Mouse (Mus musculus) layer of hippocampus, adult 9-11 months (tissue): ENCODE results near the gene Btbd17.

Source experiments
- DNase-seq: peaks from one replicate; pipeline ENCODE4 v3.0.0; 2022

The Btbd17 gene

GRCm38 (mm10) chr11:114795848-114796322 is at the start of gene Btbd17:
Gene Btbd17 (minus strand): TSS chr11:114795945.
- peak; percentile 59 for DNase-seq

- DNase-seq: no peak
Observed at GRCm38 (mm10) chr11:114844464-114845220, 48.9 kb upstream of the Btbd17 start.

GRCm38 (mm10) chr11:114843818-114844463 is 48.2 kb upstream of the Btbd17 start:
- no peak for DNase-seq

DNA sequence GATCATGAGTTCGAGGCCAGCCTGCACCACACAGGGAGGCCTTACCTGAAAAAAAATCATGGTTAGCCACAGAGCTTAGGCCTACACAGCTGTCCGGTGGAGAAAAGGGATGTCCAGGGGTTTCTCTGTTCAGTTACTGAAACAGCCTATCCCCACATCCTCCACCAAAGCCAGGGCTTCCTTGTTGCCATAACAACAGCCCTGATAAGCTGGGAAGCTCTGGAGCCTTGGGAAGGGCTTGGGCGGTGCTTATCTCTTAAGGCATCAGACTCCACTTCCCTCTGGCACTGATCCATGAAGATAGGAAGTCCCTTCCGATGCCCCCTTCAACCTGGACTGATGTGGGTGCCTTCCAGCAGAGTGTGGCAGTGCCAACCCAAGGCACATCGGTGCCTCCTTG is 37.4 kb upstream of the Btbd17 start:
- no peak for DNase-seq

GRCm38 (mm10) chr11:114830433-114830773 is 34.7 kb upstream of the Btbd17 start:
- DNase-seq: no peak

- DNase-seq: no peak
Observed at GRCm38 (mm10) chr11:114829499-114830432, 34.0 kb upstream of the Btbd17 start.

- no peak for DNase-seq
Observed at GRCm38 (mm10) chr11:114826686-114827085, 30.9 kb upstream of the Btbd17 start.

DNA sequence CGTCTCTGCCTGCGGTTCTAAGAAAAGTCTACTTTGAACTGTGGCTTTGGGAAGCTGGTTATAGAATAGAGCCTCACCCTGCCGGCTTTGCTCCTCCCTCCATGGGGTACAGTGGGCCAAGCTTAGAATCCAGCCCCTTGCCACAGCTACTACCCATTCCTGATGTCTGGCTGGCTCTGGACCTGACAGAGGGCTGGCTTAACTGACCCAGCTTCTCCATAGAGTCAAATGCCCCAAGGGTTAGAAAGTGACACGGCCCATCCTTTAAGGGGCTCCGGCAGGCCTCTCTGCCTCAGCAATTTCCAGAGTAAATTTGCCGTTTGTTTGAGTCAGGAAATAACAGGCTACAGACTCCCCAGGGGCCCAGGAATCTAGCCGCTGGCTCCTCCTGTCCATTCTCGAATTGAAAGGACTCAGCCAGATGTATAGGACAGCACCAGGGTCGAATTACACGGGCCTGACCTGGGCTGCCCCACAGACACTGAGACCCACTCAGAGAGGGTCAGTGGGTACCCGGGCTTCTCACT is 27.5 kb upstream of the Btbd17 start:
- no peak for DNase-seq

DNA sequence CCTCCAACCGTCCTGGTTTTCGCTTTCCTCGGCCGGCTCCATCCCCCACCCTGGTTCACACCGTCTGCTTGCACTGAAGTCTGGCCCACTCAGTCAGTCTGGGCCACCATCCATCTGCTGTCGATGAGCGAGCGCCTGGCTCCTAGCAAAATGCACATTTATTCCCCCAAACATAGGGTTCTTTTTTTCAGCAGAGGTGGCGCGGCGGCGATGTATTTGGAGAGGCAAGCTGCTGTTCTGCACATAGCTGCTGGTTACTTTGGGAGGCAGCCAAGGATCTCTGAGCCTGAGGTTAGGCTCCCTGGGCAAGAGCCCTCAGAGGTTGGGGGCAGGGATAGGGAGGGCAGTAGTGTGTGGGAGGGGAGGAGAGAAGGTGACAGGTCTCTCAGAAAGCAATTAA is 27.0 kb upstream of the Btbd17 start:
- DNase-seq: peak; percentile 91

GRCm38 (mm10) chr11:114821325-114821724 is 25.6 kb upstream of the Btbd17 start:
- DNase-seq: no peak

DNA sequence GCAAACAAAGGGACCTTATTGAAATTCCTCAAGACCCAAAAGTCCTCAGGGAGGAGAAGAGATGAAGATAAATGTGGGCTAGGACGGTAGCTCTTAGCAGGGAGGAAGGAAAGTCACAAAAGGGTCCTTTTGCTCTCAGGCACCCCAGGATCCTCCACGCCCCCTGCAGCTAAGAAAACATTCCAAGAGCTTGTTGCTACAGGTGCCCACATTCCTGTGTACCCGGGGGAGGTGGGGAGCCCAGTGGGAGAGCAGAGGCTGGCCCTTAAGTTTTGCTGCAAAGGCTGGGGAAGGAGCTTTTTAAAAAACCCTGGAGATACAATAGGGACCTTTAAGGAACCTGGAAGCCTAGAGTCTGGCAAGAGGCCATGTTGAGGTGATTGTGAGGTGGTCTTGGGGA is 24.7 kb upstream of the Btbd17 start:
- DNase-seq: no peak

DNA sequence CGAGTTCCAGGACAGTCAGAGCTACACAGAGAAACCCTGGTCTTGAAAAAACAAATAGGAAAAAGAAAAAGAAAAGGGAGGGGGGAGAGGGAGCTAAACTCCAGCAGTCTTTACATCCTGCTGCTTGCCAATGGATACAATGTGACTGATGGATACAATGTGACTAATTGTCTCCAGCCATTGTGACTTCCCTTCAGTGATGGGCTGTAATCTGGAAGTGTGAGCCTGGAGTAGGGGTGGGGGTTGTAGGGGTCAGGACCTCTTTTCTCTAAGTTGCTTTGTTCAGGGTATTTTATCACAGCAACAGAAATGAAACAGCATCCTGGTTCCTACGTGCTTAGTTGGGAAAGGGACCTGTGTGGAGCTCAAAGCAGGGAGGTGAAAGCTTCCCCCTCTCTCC is 23.4 kb upstream of the Btbd17 start:
- no peak for DNase-seq

DNA sequence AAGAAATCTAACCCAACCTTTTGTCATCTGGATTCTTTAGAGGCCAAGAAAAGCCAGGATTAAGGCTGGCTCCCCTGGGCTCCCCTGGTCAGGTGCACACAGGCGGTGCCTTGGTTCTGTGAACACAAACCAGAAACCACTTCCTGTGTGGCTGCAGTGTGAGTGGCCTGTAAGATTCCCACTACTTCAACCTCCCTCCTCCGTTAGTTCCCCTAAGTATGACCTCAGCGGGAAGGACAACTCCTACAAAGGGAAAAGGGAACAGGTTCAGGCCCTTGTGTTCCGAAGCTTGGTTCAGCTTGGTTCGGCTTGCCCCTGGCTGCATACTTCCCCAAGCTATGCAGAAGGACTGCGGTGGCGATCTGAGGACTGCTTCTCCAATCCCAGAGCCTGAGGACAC is 22.4 kb upstream of the Btbd17 start:
- peak; percentile 30 for DNase-seq

- DNase-seq: no peak
Observed at GRCm38 (mm10) chr11:114816934-114817333, 21.2 kb upstream of the Btbd17 start.

DNA sequence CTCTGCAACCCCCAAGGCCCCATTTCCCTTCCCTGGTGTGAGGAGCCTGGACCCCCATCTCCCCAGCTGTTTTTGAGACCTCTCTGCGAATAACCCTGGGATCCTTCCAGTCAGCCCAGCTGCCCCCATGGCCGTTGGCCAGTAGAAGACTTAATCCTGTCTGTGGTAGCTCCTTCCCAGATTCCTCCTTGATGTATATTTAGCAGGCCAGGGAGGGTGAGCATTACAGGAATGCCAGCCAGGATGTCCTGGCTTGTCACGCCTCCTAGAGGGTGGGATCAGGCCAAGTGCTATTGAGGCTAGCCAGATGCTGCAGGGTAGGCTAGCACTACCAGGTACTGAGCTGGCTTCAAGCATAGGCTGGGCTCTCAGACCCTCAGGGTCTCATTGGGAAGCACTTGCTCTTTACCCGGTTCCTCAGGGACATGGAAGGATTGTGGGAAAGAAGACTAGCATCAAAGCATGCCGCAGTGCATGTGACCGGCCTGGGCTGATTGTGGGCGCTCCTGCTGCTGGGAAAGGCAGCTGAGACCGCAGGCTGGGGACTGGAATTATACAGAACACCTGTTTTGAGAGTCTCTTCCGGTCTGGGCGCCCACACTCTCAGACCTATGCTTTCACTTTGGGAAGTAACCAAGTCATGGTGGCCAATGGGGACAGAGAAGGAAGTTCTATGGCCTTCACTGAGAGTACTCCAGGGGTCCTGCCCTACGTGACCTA is 19.3 kb upstream of the Btbd17 start:
- DNase-seq: no peak

GRCm38 (mm10) chr11:114812731-114813240 is 17.0 kb upstream of the Btbd17 start:
- peak; percentile 83 for DNase-seq

- no peak for DNase-seq
Observed at GRCm38 (mm10) chr11:114810344-114810743, 14.6 kb upstream of the Btbd17 start.

DNA sequence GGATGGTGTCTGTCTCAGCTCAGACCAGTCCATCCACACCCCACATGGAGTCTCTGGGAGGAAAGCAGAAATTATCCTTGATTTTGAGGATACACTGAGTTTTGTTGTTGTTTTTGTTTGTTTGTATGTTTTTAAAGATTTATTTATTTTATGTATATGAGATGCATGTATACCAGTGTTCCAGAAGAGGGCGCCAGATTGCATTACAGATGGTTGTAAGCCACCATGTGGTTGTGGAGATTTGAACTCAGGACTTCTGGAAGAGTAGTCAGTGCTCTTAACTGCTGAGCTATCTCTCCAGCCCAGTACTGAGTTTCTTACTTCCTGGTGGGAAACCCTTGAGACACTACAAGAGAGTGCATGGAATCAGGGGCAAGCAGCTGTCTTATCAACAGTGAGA is 13.6 kb upstream of the Btbd17 start:
- DNase-seq: no peak

DNA sequence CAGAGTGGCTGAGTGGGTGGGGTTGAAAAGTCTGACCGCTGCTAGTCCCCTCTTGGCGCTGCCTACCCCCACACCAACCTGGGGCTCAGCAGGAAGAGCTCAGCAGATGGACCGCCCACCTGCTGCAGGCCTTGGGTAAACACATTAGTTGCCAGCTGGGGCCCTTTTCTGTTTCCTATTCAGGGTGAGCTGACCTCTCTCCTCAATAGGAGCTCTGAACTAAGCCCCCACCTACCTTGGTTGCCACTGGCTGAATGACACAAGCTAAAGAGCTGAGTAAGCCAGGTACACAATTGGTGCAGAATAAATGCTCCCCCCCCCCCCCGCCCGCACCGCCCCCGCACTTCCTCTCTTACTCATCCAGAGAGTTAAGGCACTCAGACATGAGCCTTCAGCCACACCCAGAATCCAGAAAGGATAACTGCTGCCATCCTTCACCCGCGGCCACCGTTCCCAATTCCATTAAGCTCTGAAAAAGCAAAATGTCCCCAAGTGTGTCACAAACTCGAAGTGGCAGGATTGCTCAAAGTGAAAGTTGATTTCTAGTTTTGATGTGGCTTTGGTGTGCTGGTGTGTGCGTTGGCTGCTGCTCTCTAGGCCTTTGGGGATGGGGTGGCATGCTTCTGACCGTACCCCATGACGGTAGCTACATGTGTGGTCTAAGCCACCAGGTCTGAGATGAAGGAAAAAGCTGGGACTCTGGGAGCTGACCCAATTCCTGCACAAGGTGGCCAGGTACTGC is 12.1 kb upstream of the Btbd17 start:
- DNase-seq: no peak

GRCm38 (mm10) chr11:114807025-114807424 is 11.3 kb upstream of the Btbd17 start:
- DNase-seq: no peak

DNA sequence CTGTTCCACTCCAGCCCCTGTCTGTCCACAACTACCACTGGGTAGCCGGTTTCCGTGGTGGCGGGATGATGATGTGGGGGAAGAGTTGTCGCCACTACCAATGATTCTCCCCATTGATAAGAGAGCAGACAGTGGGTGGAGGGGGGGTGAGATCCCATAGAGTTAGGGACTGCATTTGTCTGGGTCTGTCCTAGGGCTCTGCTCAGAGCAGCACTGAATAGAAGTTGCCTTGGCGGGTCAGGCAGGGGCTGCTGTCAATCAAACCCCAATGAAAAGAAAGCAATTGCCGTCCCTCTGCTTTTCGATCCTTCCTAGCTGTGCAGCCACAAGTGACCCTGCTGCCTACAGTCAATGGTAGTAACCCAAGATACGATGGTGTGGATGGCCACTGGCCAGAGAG is 8.2 kb upstream of the Btbd17 start:
- no peak for DNase-seq
